Mouse (Mus musculus) midbrain, embryonic 11.5 days (tissue): ENCODE measurements around the gene Ddx42. TPM values are rescaled to one million over a fixed set of nuclear protein-coding genes. Genes with fewer than 3 reads are reported as not detected.
A peak's percentile ranks its signal among the peaks of the same experiment; 100 is the strongest.

Experiments used
- ATAC-seq: fragments of 200-750 bp; cut with Nextera tagmentation; 2 replicates; pipeline ENCODE4 v1.8.0; 2017; ENCODE audit warnings: moderate TSS enrichment, moderate library complexity; ENCODE audit not compliant: low FRiP score
- DNase-seq: peaks from one replicate; pipeline ENCODE4 v3.0.0; 2015; ENCODE audit warnings: low spot score; ENCODE audit errors: missing footprints
- H3K27ac ChIP-seq: fragments of 300-500 bp; sonication (generic); 2 replicates; pipeline ENCODE4 v1.5.1; 2014; ENCODE audit warnings: low read depth, low read length
- H3K27me3 ChIP-seq: fragments of 300-500 bp; sonication (generic); 2 replicates; pipeline ENCODE4 v1.6.1; 2014; ENCODE audit warnings: mild to moderate bottlenecking, low read length, moderate library complexity, mixed read lengths; ENCODE audit not compliant: control insufficient read depth, insufficient read depth
- H3K36me3 ChIP-seq: fragments of 300-500 bp; sonication (generic); 2 replicates; pipeline ENCODE4 v1.6.1; 2014; ENCODE audit warnings: mild to moderate bottlenecking, low read length, moderate library complexity, mixed read lengths; ENCODE audit not compliant: control insufficient read depth, insufficient read depth
- H3K4me1 ChIP-seq: fragments of 300-500 bp; sonication (generic); 2 replicates; pipeline ENCODE4 v1.6.1; 2014; ENCODE audit warnings: low read length; ENCODE audit not compliant: control insufficient read depth, insufficient read depth
- H3K4me2 ChIP-seq: fragments of 300-500 bp; sonication (generic); 2 replicates; pipeline ENCODE4 v1.6.1; 2014; ENCODE audit warnings: mild to moderate bottlenecking, moderate library complexity
- H3K4me3 ChIP-seq: fragments of 300-500 bp; sonication (generic); 2 replicates; pipeline ENCODE4 v1.5.1; 2014; ENCODE audit warnings: low read depth, low read length
- H3K9ac ChIP-seq: fragments of 300-500 bp; sonication (generic); 2 replicates; pipeline ENCODE4 v1.6.1; 2014; ENCODE audit warnings: low read length
- H3K9me3 ChIP-seq: fragments of 300-500 bp; sonication (generic); 2 replicates; pipeline ENCODE4 v1.6.1; 2016; ENCODE audit warnings: low read length; ENCODE audit not compliant: control insufficient read depth
- WGBS: fragments of 180-500 bp; shearing (Covaris S2); extraction: QIAGEN DNeasy Blood & Tissue Kit; methylation state at CpG from one replicate; pipeline ENCODE4 v1.1.7; 2014; 5-methylcytosine and 5-hydroxymethylcytosine counted together
- polyA plus RNA-seq: library from polyadenylated mRNA; unstranded; fragments of >200 nt; fragmentation: Nextera tagmentation; extraction: Ambion mirVana; gene quantifications from 2 replicates; pipeline ENCODE4 v1.2.1, GENCODE M21; 2014

The Ddx42 gene
- polyA plus RNA-seq, result 105 and 110 TPM in 2 replicates

- peaks cover 21% of the 10 kb centered on the region for H3K4me1 ChIP-seq
- H3K9ac ChIP-seq, result peak within 1 kb of the TSS; percentile 79
- peak within 1 kb of the TSS; percentile 57 for H3K4me3 ChIP-seq
- H3K9me3 ChIP-seq, result no peaks in the 10 kb centered on the region
- DNase-seq, result peak; percentile 99
- peak; percentile 94 for ATAC-seq
- H3K4me2 ChIP-seq, result peak within 1 kb of the TSS; percentile 60
- H3K27me3 ChIP-seq, result no peaks in the 10 kb centered on the region
- peak within 1 kb of the TSS; percentile 81 for H3K27ac ChIP-seq
- no peaks in the 10 kb centered on the region; the same call in 1 of the 2 replicates for H3K36me3 ChIP-seq
- WGBS, result under 1% methylated on average over 69 of the region's 70 CpGs
Measured at GRCm38 (mm10) chr11:106216730-106217490, at the start of gene Ddx42. TSS of gene Ddx42 (plus strand) at chr11:106216926.

GRCm38 (mm10) chr11:106167435-106167834 is 49.3 kb upstream of the Ddx42 start:
- H3K4me2 ChIP-seq, result no peak overlapping the region
- no peak overlapping the region for H3K9ac ChIP-seq
- DNase-seq (peak; percentile 47), ATAC-seq (no peak)
- H3K27ac ChIP-seq, result no peak overlapping the region
- WGBS, result 90% methylated on average over 5 of the region's 5 CpGs
- H3K27me3 ChIP-seq, result no peaks in the 10 kb centered on the region
- H3K4me1 ChIP-seq, result no peaks in the 10 kb centered on the region
- no peak overlapping the region for H3K4me3 ChIP-seq
- peaks cover 16% of the 10 kb centered on the region for H3K36me3 ChIP-seq
- no peaks in the 10 kb centered on the region for H3K9me3 ChIP-seq

- H3K4me2 ChIP-seq, result no peak overlapping the region
- no peak overlapping the region for H3K27ac ChIP-seq
- H3K9me3 ChIP-seq, result no peaks in the 10 kb centered on the region
- no peak for ATAC-seq
- WGBS, result 82% methylated on average over 7 of the region's 7 CpGs
- H3K4me3 ChIP-seq, result no peak overlapping the region
- peak; percentile 83 for DNase-seq
- no peaks in the 10 kb centered on the region for H3K4me1 ChIP-seq
- no peak overlapping the region for H3K9ac ChIP-seq
- peaks cover 10% of the 10 kb centered on the region for H3K36me3 ChIP-seq
- H3K27me3 ChIP-seq, result no peaks in the 10 kb centered on the region
Measured at GRCm38 (mm10) chr11:106170807-106171206, 45.9 kb upstream of the Ddx42 start.

GRCm38 (mm10) chr11:106173228-106173627 is 43.5 kb upstream of the Ddx42 start:
- Histone ChIP-seq H3K36me3 (0 out of 2 replicates have a peak, but pooled peaks cover 3% of the 10 kb centered on the region), H3K4me2 (no peak overlapping the region)

GRCm38 (mm10) chr11:106174372-106174771 is 42.4 kb upstream of the Ddx42 start:
- 84% methylated on average over 5 of the region's 5 CpGs for WGBS
- DNase-seq, result peak; percentile 35

More at GRCm38 (mm10) chr11:106173228-106173627, 43.5 kb upstream of the Ddx42 start:
- ATAC-seq (no peak), DNase-seq (peak; percentile 35)
- no peaks in the 10 kb centered on the region for H3K4me1 ChIP-seq
- H3K27me3 ChIP-seq, result no peaks in the 10 kb centered on the region
- H3K9ac ChIP-seq, result no peak overlapping the region
- H3K27ac ChIP-seq, result no peak overlapping the region
- no peak overlapping the region for H3K4me3 ChIP-seq
- 98% methylated on average over 2 of the region's 2 CpGs for WGBS
- no peaks in the 10 kb centered on the region for H3K9me3 ChIP-seq

GRCm38 (mm10) chr11:106175081-106175480 is 41.6 kb upstream of the Ddx42 start:
- no peak overlapping the region for H3K4me3 ChIP-seq
- no peak for ATAC-seq
- H3K9ac ChIP-seq, result no peak overlapping the region
- H3K27ac ChIP-seq, result no peak overlapping the region
- H3K27me3 ChIP-seq, result no peaks in the 10 kb centered on the region
- H3K4me2 ChIP-seq, result no peak overlapping the region
- no peak for DNase-seq
- no peaks in the 10 kb centered on the region for H3K9me3 ChIP-seq
- H3K4me1 ChIP-seq, result no peaks in the 10 kb centered on the region
- 80% methylated on average over 3 of the region's 3 CpGs for WGBS
- 0 out of 2 replicates have a peak, but pooled peaks cover 3% of the 10 kb centered on the region for H3K36me3 ChIP-seq

More at GRCm38 (mm10) chr11:106174372-106174771, 42.4 kb upstream of the Ddx42 start:
- Histone ChIP-seq H3K4me2 (no peak overlapping the region), H3K9ac (no peak overlapping the region), H3K9me3 (no peaks in the 10 kb centered on the region), H3K27ac (no peak overlapping the region), H3K27me3 (no peaks in the 10 kb centered on the region), H3K4me3 (no peak overlapping the region), H3K36me3 (0 out of 2 replicates have a peak, but pooled peaks cover 3% of the 10 kb centered on the region), H3K4me1 (no peaks in the 10 kb centered on the region)
- ATAC-seq, result no peak

- Histone ChIP-seq H3K9me3 (no peaks in the 10 kb centered on the region), H3K9ac (no peak overlapping the region), H3K4me1 (no peaks in the 10 kb centered on the region), H3K27me3 (no peaks in the 10 kb centered on the region), H3K4me2 (no peak overlapping the region), H3K4me3 (no peak overlapping the region), H3K27ac (no peak overlapping the region), H3K36me3 (0 out of 2 replicates have a peak, but pooled peaks cover 3% of the 10 kb centered on the region)
- 91% methylated on average over 5 of the region's 5 CpGs for WGBS
- DNase-seq (peak; percentile 26), ATAC-seq (no peak)
Measured at GRCm38 (mm10) chr11:106176372-106176771, 40.4 kb upstream of the Ddx42 start.

- ATAC-seq, result no peak
- no peak overlapping the region for H3K4me3 ChIP-seq
Measured at GRCm38 (mm10) chr11:106178036-106178782, 38.5 kb upstream of the Ddx42 start.

More at GRCm38 (mm10) chr11:106178036-106178782, 38.5 kb upstream of the Ddx42 start:
- H3K36me3 ChIP-seq, result 0 out of 2 replicates have a peak, but pooled peaks cover under 1% of the 10 kb centered on the region
- DNase-seq, result peak; percentile 70
- H3K4me2 ChIP-seq, result no peak overlapping the region
- H3K9me3 ChIP-seq, result no peaks in the 10 kb centered on the region
- no peaks in the 10 kb centered on the region for H3K4me1 ChIP-seq
- no peak overlapping the region for H3K27ac ChIP-seq
- H3K27me3 ChIP-seq, result no peaks in the 10 kb centered on the region
- no peak overlapping the region for H3K9ac ChIP-seq
- WGBS, result 86% methylated on average over 5 of the region's 5 CpGs
